Mouse (Mus musculus) inflammation-experienced regulatory T-cells (primary cell): ENCODE data around the gene Ocm. TPM values are rescaled to one million over a fixed set of nuclear protein-coding genes. Genes with fewer than 3 reads are reported as not detected.

Source experiments
- polyA plus RNA-seq, 2 experiments: library from polyadenylated mRNA; unstranded; fragments of 100-300 nt; shearing (Covaris generic); gene quantifications; one replicate each; pipeline ENCODE4 v1.2.1; 2017

The Ocm gene
- not detected for polyA plus RNA-seq

DNA sequence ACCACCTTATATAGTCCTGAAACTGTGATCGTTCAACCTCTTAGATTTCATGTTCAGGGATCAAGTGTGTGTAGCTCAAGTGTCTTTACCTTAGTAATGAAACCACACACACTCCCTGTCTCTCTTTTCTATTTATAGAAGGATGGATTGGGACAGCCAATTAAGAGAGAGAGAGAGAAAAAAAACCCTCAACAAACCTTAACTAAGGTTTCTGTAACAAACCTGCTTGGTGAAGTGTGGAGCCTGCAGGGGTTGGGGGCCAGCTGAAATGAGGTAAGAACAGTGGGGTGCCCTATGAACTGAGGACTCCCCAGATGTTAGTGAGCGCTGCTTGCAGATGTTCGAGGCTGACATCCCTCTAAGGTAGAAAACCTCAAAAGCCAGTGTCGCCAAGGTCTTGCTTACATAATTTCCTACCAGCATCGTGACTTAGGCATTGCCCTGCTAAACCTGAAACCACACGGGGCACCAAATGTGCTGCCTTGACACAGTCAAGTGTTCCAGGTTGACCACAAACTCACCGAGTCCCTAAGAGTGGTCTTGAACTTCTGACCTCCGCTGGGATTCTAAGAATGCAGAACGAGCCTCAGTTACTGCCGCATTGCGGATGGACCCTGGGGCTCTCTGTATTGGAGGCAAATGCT, at the start of gene Ocm:
Ocm (minus strand) TSS at position 51 of the 644 bp plus-strand sequence.

DNA sequence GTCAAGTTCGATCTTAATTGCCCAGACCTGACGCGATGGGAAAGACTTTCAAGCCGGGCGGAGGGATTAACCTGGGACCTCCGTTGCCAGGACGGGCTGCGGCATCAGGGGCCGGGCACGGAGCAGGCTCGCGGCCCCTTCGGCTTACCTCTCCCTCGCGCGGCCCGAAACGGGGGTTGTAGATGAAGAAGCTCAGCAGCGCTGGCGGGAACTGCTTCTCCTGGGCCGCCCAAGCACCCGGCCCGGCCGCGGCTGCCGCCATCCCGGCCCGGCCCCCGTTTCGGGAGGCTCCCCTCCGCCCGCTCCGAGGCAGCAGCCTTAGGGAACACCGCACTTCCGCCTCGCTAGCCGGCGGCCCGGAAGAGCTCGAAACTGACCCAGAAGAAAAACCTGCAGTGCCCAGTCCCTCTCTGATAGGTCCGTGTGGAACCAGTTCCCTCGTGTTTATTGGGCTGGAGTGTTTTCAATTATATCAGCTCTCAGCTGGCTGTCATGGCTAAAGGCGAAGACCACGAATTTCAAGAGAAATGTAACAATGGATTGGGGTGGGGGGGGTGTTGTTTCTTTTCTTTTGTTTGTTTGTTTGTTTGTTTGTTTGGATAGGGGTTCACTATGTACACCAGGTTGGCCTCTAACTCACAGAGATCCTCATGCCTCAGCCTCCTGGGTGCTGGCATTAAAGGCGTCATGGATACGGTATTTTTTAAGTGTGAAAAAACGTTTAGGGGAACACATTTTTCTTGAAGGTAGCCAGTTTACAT, 11.7 kb downstream of the Ocm start, which contains the start of gene Ccz1:
Ccz1 (minus strand) TSS at position 327 of the 761 bp plus-strand sequence.

Other genes starting within 250 kb of the Ocm start
- 10 to 100 TPM; 54.5 to 67.6 TPM for gene Eif2ak1, start 208.9 kb downstream of the Ocm start, polyA plus RNA-seq
- gene Ankrd61, start 129.0 kb downstream of the Ocm start, polyA plus RNA-seq, result under 1 TPM in 1 of 2 experiments, not detected in 1; 0.60 TPM
- 10 to 100 TPM; 50.2 to 59.8 TPM for gene Aimp2, start 116.8 kb downstream of the Ocm start, polyA plus RNA-seq
- 10 to 100 TPM; 31.3 to 49.7 TPM for gene Pms2, start 116.7 kb downstream of the Ocm start, polyA plus RNA-seq
- 1 to 10 TPM in 1 of 2 experiments, under 1 TPM in 1; 0.64 to 3.9 TPM for gene Gm42421, start 98.5 kb downstream of the Ocm start, polyA plus RNA-seq
- gene Rsph10b, start 93.6 kb downstream of the Ocm start, polyA plus RNA-seq, result 1 to 10 TPM in 1 of 2 experiments, under 1 TPM in 1; 0.34 to 1.5 TPM
- 10 to 100 TPM; 62.8 to 71.5 TPM for gene Ccz1, start 11.8 kb downstream of the Ocm start, polyA plus RNA-seq
- gene Lmtk2, start 73.8 kb upstream of the Ocm start, polyA plus RNA-seq, result 10 to 100 TPM; 14.7 to 15.2 TPM
- 1 to 10 TPM in 1 of 2 experiments, not detected in 1; 4.2 TPM for gene Bhlha15, start 163.6 kb upstream of the Ocm start, polyA plus RNA-seq
- 100 to 1,000 TPM; 147 to 229 TPM for gene Tecpr1, start 196.9 kb upstream of the Ocm start, polyA plus RNA-seq
- 1 to 10 TPM; 5.5 to 6.3 TPM for gene Bri3, start 217.8 kb upstream of the Ocm start, polyA plus RNA-seq